In the genomic region with DNA sequence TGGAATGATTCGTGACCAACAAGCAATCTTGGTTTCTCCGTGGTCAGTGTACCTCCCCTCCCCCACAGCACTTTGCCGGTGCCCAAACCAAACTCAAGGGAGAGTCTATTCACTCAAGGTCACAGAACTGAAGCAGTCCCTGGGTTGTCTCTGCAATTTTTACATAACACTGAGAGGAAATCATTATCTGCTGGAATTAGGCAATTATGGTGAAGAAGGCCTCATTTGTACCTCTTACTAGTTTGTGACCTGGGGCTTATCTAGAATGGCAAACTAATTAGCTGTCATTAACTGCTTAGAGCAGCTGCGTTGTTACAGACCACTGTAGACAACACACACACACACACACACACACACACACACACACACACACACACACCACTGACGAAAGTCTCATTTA, we compare ENCODE assay signal across 13 mouse cellular contexts.
A peak's percentile ranks its signal among the peaks of the same experiment; 100 is the strongest.
DNase-seq lines count a peak whose midpoint lies in the region; ATAC-seq and TF ChIP-seq lines count a peak whose summit lies in the region.
"Had no signal": no experiment of that assay in that cellular context is flagged by ENCODE, and none has a peak within 500 bp of the region (broad histone marks: within the 10 kb centered on the region; RNA-seq: fewer than 3 reads in every experiment).

No protein-coding gene starts in this region.

- no peak for DNase-seq in gastrocnemius, adult 2 months
- no peak for DNase-seq in gastrocnemius, postnatal 36 days
- DNase-seq in retina, postnatal 1 day: peak; percentile 69
- DNase-seq in testis, postnatal 14 days (ENCODE audit: low spot score): no peak
- DNase-seq in thymus, postnatal 0 days (ENCODE audit: low spot score): no peak
- DNase-seq: lung, postnatal 4 days; thymus, postnatal 25 days had no signal

- ATAC-seq in neural tube, embryonic 12.5 days (ENCODE audit: low FRiP score, low read depth): peak; percentile 67
- no peak for ATAC-seq in neural tube, embryonic 15.5 days (ENCODE audit: low FRiP score)
- peak; percentile 64 for ATAC-seq in hindbrain, embryonic 13.5 days (ENCODE audit: low FRiP score)

- peaks cover 6% of the 10 kb centered on the region for H3K4me1 ChIP-seq in neural tube, embryonic 12.5 days
- peaks cover 18% of the 10 kb centered on the region for H3K4me1 ChIP-seq in neural tube, embryonic 15.5 days
- H3K4me1 ChIP-seq in hindbrain, embryonic 13.5 days (replicated peaks): peaks cover 26% of the 10 kb centered on the region

- no peaks in the 10 kb centered on the region for H3K36me3 ChIP-seq in neural tube, embryonic 12.5 days
- H3K36me3 ChIP-seq in neural tube, embryonic 15.5 days: no peaks in the 10 kb centered on the region
- no peaks in the 10 kb centered on the region; the same call in 1 of the 2 replicates for H3K36me3 ChIP-seq in hindbrain, embryonic 13.5 days
- H3K36me3 ChIP-seq: limb, embryonic 12.5 days had no signal

- no peak overlapping the region for H3K4me3 ChIP-seq in gastrocnemius, adult 2 months
- no peak overlapping the region for H3K4me3 ChIP-seq in neural tube, embryonic 12.5 days
- no peak overlapping the region for H3K4me3 ChIP-seq in neural tube, embryonic 15.5 days (replicated peaks)
- no peak overlapping the region for H3K4me3 ChIP-seq in hindbrain, embryonic 13.5 days

- TF ChIP-seq CTCF in gastrocnemius, adult 2 months (IDR thresholded peaks at IDR 0.05): no peak

- no peaks in the 10 kb centered on the region for H3K9me3 ChIP-seq in neural tube, embryonic 12.5 days
- H3K9me3 ChIP-seq in neural tube, embryonic 15.5 days (replicated peaks): no peaks in the 10 kb centered on the region
- H3K9me3 ChIP-seq in hindbrain, embryonic 13.5 days: no peaks in the 10 kb centered on the region
- H3K9me3 ChIP-seq: G1E; limb, embryonic 12.5 days had no signal

- whole genome bisulfite sequencing in neural tube, embryonic 12.5 days: 21% methylated on average over 5 of the region's 5 CpGs
- WGBS in neural tube, embryonic 15.5 days: 20% methylated on average over 5 of the region's 5 CpGs
- 18% methylated on average over 5 of the region's 5 CpGs for WGBS in hindbrain, embryonic 13.5 days

- H3K4me2 ChIP-seq in neural tube, embryonic 12.5 days (replicated peaks): no peak overlapping the region
- no peak overlapping the region for H3K4me2 ChIP-seq in neural tube, embryonic 15.5 days
- H3K4me2 ChIP-seq in hindbrain, embryonic 13.5 days: no peak overlapping the region

- no peak overlapping the region for H3K9ac ChIP-seq in neural tube, embryonic 12.5 days
- H3K9ac ChIP-seq in neural tube, embryonic 15.5 days (replicated peaks): no peak overlapping the region
- no peak overlapping the region for H3K9ac ChIP-seq in hindbrain, embryonic 13.5 days

- peak overlapping the region; percentile 81 for H3K27ac ChIP-seq in gastrocnemius, adult 2 months
- H3K27ac ChIP-seq in neural tube, embryonic 12.5 days: no peak overlapping the region
- H3K27ac ChIP-seq in neural tube, embryonic 15.5 days (replicated peaks): no peak overlapping the region; the same call in 1 of the 2 replicates
- H3K27ac ChIP-seq in hindbrain, embryonic 13.5 days: peak overlapping the region; percentile 52; the same call in 1 of the 2 replicates
- H3K27ac ChIP-seq: layer of hippocampus, adult 2 months; limb, embryonic 12.5 days had no signal

- intact Hi-C loops in gastrocnemius, adult 2 months (cut with DNase I): loop anchor here (5.0 kb wide), 2 partner anchors 47 to 242 kb away; no protein-coding TSS in a partner anchor
- intact Hi-C loops in gastrocnemius, postnatal 36 days (cut with DNase I): loop anchor here (5.0 to 10.0 kb wide), 3 partner anchors 47 to 240 kb away; no protein-coding TSS in a partner anchor

- H3K27me3 ChIP-seq in neural tube, embryonic 12.5 days (replicated peaks): no peaks in the 10 kb centered on the region
- H3K27me3 ChIP-seq in neural tube, embryonic 15.5 days (replicated peaks): no peaks in the 10 kb centered on the region
- H3K27me3 ChIP-seq in hindbrain, embryonic 13.5 days: no peaks in the 10 kb centered on the region
- H3K27me3 ChIP-seq: limb, embryonic 12.5 days had no signal

Comparison
In these comparisons a context has a peak if more than half of its experiments do, and no peak if none do; other contexts are left out.
1. H3K27ac ChIP-seq: peak in gastrocnemius, adult 2 months (single experiment) and hindbrain, embryonic 13.5 days (single experiment); none in neural tube, embryonic 12.5 days (single experiment) and neural tube, embryonic 15.5 days (single experiment).